Mouse (Mus musculus): ENCODE data around the gene Micu1.

DNA sequence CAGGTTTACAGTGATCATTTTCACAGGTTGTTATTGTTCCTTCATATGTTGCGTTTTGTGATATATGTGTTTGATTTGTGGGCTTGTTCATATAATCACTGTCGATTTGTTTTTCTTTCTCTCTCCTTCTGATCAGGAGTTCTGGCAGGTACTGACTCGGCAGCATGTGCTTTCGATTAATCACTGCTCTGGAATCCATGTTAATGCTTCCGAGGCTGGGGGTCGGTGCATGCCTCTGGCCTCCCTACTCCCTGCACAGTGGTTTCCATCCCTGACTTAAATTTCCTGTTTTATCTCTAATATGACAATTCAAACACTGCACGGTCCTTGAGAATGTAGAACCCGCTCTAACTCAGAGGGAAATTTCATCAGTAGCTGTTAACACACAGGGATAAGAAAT, 54.3 kb downstream of the Micu1 start:
- TF ChIP-seq CHD2 (IDR thresholded peaks at IDR 0.05; ENCODE audit: low read depth, low read length) (no peak), HCFC1 (IDR thresholded peaks at IDR 0.05; ENCODE audit: borderline replicate concordance, insufficient read depth, low read length) (no peak), ZNF384 (IDR thresholded peaks at IDR 0.05; ENCODE audit: low read depth, low read length) (no peak), MAFK (IDR thresholded peaks at IDR 0.05; ENCODE audit: insufficient read depth, low read depth, low read length) (no peak), ZC3H11A (IDR thresholded peaks at IDR 0.05; ENCODE audit: borderline replicate concordance, low read depth, low read length) (no peak)
